Mouse (Mus musculus) hematopoietic stem cell, adult 5-6 weeks (primary cell): Measurements from ENCODE around the gene Enox2. TPM values are rescaled to one million over a fixed set of nuclear protein-coding genes. Genes with fewer than 3 reads are reported as not detected.
"Not testable (repeated sequence)": the region's sequence is repeated elsewhere in the genome, so short reads cannot be mapped to it uniquely, and the experiment has no call there.

ENCODE experiments used
- ATAC-seq, 2 experiments: fragments of 125-278 bp in 1 of 2; replicated peaks in 1 of 2; 2 replicates each; pipeline ENCODE4 v1.8.0; 2016 to 2017; ENCODE audit warnings: inconsistent platforms in 2 of 2, mild to moderate bottlenecking in 2 of 2, moderate number of reproducible peaks in 2 of 2, low read depth in 1 of 2, moderate TSS enrichment in 1 of 2; ENCODE audit not compliant: low FRiP score in 2 of 2, poor library complexity in 2 of 2, severe bottlenecking in 2 of 2, insufficient read depth in 1 of 2, low TSS enrichment in 1 of 2
- total RNA-seq: library from RNA; stranded (forward); fragments of 172-1452, 232-1000 nt; gene quantifications from 2 replicates; pipeline ENCODE4 v1.2.3, GENCODE M21; 2017

Enox2 gene
- 22.8 and 25.1 TPM in 2 replicates for total RNA-seq

DNA sequence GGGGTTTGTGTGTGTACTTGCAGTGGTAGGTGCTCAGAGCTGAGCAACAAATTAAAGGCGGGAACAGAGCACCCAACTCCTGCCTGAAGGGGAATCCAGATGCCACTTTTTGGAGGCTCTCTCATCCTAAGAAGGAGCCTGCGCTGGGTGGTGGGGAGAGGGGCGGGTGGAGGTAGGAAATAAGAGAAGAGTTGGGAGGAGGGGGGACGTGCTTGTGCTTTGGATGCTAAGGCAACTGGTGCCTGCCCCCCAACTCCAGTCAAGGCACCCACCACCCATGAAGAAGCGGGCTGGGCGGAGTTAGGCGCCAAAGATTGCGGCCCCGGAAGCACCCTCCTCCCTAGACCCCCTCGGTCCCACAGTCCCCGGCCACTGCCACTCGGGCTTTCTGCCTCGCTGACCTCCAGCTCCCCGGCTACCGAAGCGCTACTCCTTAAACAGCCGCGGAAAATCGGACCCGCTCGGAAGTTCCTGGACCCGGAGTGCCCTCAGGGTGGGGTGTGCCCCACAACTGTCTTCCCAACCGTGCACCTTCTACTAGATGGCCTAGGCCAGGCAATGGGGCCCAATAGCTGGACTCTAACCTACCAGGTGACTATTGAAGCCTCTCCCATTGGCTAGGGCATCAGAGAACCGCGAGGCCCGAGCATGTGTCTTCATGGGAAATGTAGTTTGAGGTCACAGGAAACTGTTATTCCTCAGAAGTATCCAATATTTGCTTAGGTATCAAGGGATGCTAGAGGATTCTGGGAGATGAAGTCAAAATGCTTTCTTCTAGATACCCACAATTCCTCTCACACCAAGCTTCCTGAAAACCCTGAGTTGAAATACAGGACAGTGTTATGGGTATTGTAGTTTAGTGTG, at the start of gene Enox2:
TSS of gene Enox2 (minus strand) at position 560 of the 864 bp plus-strand sequence.
- ATAC-seq = peak; percentile 100

DNA sequence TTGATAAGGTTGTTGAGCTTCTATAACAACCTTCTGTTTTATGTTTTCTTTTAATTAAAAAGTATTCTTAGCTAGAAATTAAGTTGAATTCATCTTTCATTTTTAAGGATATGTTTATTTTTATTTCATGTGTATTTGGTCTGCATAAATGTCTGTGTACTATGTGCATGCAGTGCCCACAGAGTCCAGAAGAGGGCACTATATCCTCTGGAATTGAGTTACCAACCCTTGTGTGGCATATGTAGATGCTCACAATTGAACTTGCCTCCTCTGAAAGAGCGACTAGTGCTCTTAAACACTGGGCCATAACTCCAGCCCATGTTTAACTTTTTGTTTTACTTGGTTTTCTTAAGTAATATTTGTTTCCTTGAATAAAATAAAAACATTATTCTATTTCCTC, 21.4 kb upstream of the Enox2 start:
- ATAC-seq = no peak

DNA sequence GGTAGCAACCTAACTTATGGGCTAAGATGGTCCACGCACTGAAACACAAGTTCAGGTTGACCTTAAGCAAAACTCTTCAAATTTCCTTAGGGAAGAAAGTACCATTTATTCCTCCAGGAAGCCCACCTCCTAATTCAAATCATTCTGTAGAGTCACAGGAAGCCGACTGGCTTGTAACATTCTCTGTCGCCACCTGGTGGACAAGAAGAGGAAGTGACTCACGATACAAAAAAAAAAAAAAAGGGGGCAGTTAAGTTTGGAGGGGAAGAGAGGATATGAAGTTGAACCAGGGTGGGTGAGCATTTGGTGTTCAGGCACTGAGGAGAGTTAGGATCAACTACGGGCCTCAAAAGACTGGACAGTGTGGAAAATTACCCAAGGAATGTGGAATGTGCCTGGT, 18.6 kb upstream of the Enox2 start:
- no peak for ATAC-seq

DNA sequence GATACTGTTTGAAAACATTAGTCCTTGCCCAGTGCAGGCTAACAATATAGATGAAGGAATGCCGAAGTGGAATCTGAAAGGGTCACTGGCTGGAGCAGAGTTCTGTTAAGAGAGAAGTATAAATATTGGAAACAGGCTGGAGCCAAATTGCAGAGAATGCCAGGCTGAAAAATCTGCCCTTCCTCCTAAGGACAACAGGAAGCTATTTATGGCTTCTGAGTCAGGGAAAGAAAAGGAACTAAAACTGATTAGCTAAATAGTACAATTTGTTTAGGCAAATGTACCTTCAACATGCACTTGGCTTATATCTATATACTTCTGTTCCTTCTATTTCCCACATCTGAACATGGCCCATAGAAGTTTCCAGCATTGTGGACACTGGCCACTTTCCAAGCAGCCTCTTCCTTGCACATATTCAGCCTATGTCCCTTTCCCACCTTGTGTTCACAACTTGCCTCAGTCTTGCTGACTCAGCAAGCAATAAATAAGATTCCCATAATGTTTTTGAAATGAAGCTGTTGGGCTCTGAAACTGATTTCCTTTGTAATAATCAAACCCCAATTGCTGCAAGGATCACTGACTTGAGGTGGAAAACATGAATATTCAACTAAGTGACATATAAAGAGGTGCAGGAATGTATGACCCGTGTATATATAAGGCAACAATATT, 8.0 kb downstream of the Enox2 start:
- ATAC-seq = no peak

DNA sequence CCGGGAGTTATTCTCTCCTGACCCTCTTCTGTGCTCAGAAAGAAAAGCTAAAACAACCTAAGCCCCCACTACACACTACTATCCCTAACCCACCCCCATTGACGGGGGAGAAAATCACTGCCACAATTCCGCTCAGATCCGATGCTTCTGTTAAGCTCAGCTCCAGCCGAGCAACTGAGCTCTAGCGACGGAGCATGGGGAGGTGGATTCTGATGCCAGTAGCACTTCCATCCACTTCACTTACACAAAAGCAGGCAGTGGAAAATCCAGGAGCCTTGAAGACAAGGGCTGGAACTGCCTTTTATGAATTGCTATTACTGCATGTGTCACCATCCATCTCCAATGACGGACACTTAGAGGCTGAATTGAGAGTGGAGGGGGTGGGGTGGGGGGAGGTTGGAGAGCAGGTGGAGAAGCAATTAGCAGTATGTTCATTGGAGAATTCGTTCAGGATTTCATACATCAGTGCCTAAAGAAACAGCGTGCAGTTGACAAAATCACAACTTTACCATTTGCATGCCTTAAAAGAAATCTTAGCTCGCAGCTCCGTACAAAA, 14.5 kb downstream of the Enox2 start:
- ATAC-seq = no peak

DNA sequence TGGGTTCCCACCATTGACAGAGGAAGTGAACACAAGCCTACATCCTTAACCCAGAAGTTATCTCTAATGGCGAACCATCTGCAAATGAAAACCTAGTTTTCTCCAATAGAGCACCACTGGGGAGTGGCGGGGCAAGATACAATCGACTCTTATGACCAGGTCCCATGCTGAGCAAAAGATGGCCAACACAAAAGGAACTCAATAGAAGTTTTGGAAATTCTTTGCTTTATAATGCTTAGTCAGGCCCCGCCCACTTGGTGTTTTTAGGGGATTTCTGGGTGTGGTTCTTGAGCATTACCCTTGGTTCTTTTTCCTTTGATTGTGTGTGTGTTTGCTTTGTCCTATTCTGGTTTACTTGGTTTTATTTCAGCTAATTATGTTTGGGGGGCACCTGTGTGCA, 37.2 kb downstream of the Enox2 start:
- ATAC-seq = no peak

DNA sequence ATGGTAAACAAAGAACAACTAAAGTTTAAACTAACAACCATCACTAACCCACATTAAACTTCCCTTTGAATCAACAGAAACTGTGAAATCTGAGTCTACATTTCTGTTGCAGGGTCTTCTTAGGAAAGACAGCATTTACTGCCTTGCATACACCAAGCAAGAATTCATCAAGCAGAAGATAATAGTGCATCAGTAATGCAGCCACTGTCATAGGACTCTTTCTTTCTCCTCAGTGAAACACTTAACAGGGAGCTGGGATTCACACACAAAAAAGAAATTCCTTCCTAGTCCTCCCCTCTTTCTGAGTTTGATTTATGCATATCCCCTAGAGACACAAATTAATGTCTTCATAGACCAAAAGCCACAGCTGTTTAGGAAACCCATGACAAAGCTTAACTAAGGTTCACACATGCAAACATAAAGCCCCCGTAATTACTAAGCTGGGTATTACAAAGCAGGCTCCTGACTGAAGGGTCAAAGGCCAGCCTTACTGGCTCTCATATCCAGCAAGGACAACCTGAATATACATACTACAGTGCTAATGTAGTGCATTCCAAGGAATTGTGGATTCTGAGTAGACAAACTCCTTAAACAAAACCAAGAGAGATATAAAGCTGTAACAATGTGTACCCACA, 62.1 kb downstream of the Enox2 start:
- ATAC-seq = no peak

DNA sequence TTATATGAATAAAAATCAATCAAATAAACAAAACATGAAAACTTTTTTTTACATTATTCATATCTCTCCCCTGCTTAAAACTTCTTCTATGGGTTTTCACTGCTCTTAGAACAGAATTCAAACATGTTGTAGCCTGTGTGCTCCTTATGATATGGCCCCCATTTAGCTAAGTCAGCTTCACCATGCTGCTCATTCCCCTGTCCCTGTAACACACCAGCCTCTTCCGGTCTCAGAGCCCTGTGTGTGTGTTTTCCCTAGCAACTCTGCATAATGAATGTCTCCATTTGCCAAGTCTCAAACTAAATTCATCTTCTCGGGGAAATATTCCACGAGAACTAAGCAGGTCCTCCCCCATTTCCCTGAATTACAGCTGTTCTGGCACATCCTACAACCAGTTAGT, 71.6 kb downstream of the Enox2 start:
- no peak for ATAC-seq

DNA sequence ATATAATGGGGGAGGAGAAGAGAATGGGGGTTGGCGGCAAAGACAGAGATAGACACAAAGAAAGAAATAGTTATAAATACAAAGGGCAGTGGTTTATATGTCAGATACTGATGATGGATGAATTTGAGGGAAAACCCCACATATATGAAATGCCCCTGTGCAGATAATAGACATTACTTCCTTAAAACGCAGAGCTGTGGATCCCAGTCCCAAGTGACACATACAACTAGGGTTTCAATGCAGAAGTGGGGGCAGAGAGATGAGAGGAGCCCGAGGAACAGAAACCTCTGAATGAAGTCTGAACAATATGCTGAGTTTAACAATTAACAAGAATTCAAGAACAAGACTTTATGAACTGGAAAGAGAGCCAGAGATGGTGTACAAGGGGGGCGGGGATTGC, 91.7 kb downstream of the Enox2 start:
- ATAC-seq = no peak

DNA sequence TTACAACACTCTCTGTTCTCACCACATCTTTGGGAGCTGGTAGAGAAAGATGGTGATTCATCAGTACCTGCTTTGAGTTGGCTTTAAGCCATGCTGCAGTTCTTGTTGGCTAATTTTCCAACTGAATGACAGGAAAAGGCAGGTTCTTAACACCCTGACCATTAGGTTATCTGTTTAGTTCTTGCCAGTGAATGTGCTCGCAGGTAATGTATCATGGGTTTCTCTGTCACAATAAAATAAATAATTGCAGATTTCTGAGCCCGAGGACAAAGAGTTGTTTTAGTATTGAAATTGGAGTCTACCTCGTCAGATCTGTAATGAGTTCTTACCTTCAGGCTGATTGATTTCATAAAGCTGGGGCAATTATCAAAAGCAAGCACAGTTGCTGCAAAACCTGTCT, 106.9 kb downstream of the Enox2 start:
- ATAC-seq = no peak

DNA sequence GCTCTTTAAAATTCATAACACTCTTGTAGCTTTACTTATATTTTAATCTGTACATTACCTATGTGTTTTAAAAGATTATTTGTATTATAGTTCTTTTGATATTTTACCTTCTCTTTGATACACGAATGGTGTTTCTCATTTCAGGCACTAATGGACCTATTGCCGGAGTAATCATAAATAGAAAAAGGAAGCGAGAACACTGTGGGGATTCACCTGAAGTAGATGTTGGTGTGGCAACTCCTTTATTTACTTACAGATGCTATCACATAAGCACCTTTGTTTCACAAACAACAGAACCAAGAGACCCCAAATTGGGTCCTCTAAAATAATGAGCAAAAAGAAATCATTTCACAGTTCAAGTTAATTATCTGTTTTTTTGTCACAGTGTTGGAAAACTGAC, 109.4 kb downstream of the Enox2 start:
- ATAC-seq = no peak

DNA sequence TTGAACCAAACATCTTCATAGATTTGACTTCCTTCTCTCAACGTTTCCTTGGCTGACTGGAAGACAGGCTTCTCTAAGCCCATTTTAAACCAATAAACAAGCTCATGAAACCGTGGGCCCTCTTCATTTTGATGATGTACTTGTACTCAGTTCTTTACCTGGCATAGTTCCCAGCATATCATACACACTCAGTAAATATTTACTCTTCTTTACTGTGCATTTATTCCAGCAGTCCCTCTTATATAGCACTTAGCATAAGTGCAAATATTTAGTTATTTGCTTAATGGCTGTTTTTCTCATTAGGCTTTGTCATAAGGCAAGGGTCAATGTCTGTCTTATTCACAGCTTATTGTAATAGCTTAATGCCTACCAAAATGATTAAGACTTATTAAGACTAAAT, 133.8 kb downstream of the Enox2 start:
- no peak for ATAC-seq

DNA sequence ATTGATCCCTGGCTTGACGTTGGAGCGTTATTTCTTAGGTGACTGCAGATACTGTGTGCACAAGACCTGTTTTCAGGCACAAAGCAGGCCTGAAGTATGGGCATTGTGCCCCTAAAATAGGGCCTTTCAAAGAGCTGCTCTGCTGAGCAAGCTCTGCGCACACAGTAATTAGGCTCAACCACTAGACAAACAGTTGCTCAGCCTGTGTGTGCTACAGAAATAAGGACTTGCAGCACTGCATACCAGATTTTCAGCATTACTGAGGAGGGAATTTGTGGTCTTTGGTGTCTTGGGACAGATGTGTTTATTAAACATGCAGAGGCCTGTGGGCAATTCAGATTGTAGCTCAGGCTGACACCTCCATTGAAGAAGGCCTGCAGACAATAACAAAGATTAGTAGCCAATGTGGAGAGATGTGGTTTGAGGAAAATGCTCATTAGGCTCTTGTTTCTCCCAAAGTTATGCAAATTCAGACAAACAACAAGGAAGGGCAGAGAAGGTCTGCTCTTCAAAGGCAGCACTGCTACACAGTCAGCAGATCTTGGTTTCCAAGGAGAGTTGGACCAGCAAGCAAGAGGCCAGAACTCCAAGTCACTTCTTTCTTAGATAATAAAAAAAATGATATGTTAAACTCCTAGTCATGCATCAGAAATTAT, 163.2 kb downstream of the Enox2 start:
- no peak for ATAC-seq

DNA sequence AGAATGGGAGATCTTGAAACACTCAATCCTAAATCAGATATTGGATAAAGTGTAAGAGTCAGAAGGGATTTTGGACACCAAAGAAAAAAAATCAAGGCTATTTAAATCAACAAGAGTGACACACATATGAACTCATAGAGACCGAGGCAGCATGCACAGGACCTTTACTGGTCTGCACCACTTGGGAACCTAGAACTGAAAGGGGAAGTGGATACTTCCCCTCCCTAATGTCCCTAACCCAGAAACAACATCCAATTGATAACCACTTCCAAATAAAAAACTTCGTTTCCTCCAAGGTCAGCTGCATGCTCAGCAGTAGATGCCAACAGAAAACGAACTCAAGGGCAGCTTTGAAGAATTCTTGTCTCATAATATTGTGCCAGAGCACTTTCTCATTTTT, 171.6 kb downstream of the Enox2 start:
- no peak for ATAC-seq

DNA sequence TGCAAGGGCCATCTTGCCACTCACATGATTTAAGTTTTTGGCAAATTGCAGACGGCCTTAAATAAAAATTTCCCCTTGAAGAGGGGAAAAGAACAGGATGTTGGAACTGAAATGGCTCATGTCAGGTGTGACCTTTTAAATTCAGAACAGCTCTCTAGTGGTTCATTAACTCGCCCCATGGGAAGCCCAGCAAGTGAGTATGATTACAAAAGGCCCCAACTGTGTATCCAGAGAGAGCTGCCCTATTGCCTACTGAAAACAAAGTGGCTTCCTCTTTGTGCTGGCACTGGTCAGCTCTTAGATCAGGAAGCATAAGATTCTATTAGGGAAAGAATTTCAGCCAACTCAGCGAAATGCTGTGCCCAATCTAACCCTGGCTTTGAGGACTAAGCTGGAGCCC, 175.6 kb downstream of the Enox2 start:
- no peak for ATAC-seq

DNA sequence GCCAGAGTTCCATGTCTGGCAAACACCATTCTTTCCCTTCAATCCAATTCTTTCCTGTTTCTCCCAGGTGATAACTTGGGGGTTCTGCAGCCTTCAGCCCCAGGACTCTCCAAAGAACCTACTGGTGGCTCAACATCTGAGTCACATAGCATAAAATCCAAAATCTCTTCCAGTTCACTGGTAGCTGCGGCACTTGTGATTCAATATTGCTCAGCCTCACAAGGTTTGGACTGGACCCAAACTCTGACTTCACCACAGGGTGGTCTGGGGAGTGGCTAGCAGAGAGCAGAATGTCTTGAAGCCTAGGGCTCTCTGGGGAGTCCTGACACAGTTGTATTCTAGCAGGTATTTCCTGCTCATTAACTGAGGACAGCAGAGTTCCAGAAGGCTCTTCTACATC, 187.5 kb downstream of the Enox2 start:
- ATAC-seq = not testable (repeated sequence)

DNA sequence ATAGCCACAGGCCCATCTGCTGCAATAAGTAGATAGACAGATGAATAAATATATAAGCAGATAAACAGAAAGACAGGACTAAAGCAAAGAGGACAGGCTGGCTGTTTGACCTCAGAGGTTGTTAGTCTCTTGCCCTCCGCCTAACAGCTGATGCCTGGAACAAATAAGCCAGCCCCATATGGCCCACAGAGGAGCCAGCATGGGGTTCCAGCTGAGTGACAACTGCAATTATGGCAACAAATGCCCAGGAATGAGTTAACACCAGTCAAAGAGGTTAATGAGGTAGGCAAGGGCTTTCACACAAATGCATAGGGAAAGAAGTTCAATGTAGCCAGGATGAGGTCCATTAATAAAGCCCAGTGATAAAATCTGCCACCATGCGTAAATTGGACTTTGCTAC, 191.8 kb downstream of the Enox2 start:
- ATAC-seq = no peak

DNA sequence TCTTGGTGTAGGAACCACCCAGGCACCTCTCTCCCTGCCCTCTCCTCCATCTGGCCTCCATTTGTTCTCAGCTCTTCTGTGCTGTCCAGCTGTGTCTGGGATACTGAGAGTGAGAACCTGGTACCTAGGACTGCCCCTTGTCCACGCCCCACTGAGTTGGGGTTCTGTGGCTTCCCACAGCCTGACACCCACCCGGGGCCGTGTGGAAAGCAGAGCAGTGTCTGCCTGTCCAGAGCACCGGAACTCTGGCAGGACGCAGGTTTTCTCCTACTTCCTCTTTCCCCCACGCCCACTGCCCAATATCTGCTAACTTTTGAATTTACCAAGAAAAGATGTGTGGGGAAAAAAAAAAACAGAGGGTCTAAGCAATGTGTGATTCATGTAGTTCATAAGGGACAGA, 213.0 kb downstream of the Enox2 start:
- ATAC-seq = peak; percentile 72 to 94
